ENCODE assay signal across 27 mouse cellular contexts in the genomic region with DNA sequence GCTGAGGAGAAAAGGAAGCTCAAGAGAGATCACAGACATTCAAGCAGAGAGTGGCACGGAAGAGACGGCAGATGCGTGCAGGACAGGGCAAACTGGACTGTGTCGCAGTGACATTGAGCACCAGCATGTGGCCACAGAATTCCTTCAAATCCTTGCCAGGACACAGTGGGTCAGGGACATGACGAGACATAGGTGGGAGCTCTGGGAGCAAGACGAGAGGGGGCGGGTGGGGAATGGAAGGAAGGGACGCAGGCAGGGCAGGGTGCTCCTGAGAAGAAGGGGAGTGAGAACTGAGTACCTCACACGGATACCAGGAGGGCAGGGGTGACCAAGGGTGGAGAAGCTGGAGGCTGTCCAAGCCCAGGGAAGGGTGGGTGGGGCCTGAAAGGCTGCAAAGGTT.
DNase-seq lines count a peak whose midpoint lies in the region; ATAC-seq and TF ChIP-seq lines count a peak whose summit lies in the region.
"Had no signal": no experiment of that assay in that cellular context is flagged by ENCODE, and none has a peak within 500 bp of the region (broad histone marks: within the 10 kb centered on the region; RNA-seq: fewer than 3 reads in every experiment).

No protein-coding gene starts in this region.

- 0 out of 2 replicates have a peak, but pooled peaks have one; percentile 17 for ATAC-seq in lung, embryonic 15.5 days (ENCODE audit: borderline replicate concordance, extremely low read depth, low FRiP score, low TSS enrichment)
- ATAC-seq in stomach, embryonic 15.5 days (ENCODE audit: insufficient read depth, low FRiP score, low read depth) = 0 out of 2 replicates have a peak, but pooled peaks have one; percentile 24
- no peak for ATAC-seq in stomach, postnatal 0 days (ENCODE audit: low FRiP score, low TSS enrichment)
- ATAC-seq: activated CD4-positive, CD25-positive, alpha-beta regulatory T cell, adult 4 months; CD4-positive, CD25-positive, alpha-beta regulatory T cell, adult 4 months; forebrain, embryonic 14.5 days; Patski had no signal

- no peak overlapping the region for H3K27ac ChIP-seq in lung, embryonic 15.5 days
- H3K27ac ChIP-seq in stomach, embryonic 15.5 days = no peak overlapping the region
- no peak overlapping the region for H3K27ac ChIP-seq in stomach, postnatal 0 days (replicated peaks)
- H3K27ac ChIP-seq in embryonic facial prominence, embryonic 10.5 days (replicated peaks) = 0 out of 2 replicates have a peak overlapping the region, but pooled peaks have one; percentile 30
- H3K27ac ChIP-seq: embryonic facial prominence, embryonic 13.5 days; embryonic facial prominence, embryonic 15.5 days; forebrain, embryonic 10.5 days; forebrain, embryonic 12.5 days had no signal

- no peaks in the 10 kb centered on the region for H3K9me3 ChIP-seq in lung, embryonic 15.5 days
- H3K9me3 ChIP-seq in stomach, embryonic 15.5 days = no peaks in the 10 kb centered on the region
- no peaks in the 10 kb centered on the region for H3K9me3 ChIP-seq in stomach, postnatal 0 days (ENCODE audit: control insufficient read depth, low read length)
- no peaks in the 10 kb centered on the region for H3K9me3 ChIP-seq in embryonic facial prominence, embryonic 10.5 days
- H3K9me3 ChIP-seq: embryonic facial prominence, embryonic 13.5 days; embryonic facial prominence, embryonic 15.5 days; forebrain, embryonic 10.5 days; forebrain, embryonic 12.5 days; G1E had no signal

- no peak overlapping the region for H3K4me2 ChIP-seq in lung, embryonic 15.5 days
- H3K4me2 ChIP-seq in stomach, embryonic 15.5 days = no peak overlapping the region
- no peak overlapping the region for H3K4me2 ChIP-seq in stomach, postnatal 0 days (replicated peaks; ENCODE audit: low read depth)
- H3K4me2 ChIP-seq: embryonic facial prominence, embryonic 13.5 days; embryonic facial prominence, embryonic 15.5 days; forebrain, embryonic 12.5 days had no signal

- peaks cover 10% of the 10 kb centered on the region; the same call in 1 of the 2 replicates for H3K4me1 ChIP-seq in lung, embryonic 15.5 days
- H3K4me1 ChIP-seq in stomach, embryonic 15.5 days = peaks cover 3% of the 10 kb centered on the region; the same call in 1 of the 2 replicates
- H3K4me1 ChIP-seq in stomach, postnatal 0 days (replicated peaks; ENCODE audit: control insufficient read depth, insufficient read depth) = no peaks in the 10 kb centered on the region
- H3K4me1 ChIP-seq in embryonic facial prominence, embryonic 10.5 days = peaks cover 69% of the 10 kb centered on the region
- H3K4me1 ChIP-seq: forebrain, embryonic 12.5 days had no signal

- peak; percentile 85 for DNase-seq in heart, adult 11 months
- no peak for DNase-seq in heart, adult 9 months (ENCODE audit: low spot score in 2 of 2)
- no peak for DNase-seq in lung, postnatal 10 days
- no peak for DNase-seq in stomach, postnatal 0 days (ENCODE audit: low spot score)
- no peak for DNase-seq in embryonic facial prominence, embryonic 10.5 days (ENCODE audit: low spot score)
- DNase-seq in right cerebral cortex, adult 18-20 months = no peak
- DNase-seq: adrenal gland, adult 8-10 months; adrenal gland, postnatal 14 days; adrenal gland, postnatal 36 days; B cell, adult 2 months; cerebellum, adult 11-12 months; cerebellum, adult 2 months; cerebellum, adult 9-10 months; cerebellum, postnatal 10 days; cerebellum, postnatal 25 days had no signal

- no peak overlapping the region for H3K9ac ChIP-seq in lung, embryonic 15.5 days
- H3K9ac ChIP-seq in stomach, embryonic 15.5 days = no peak overlapping the region
- H3K9ac ChIP-seq in stomach, postnatal 0 days (ENCODE audit: low read length) = no peak overlapping the region
- H3K9ac ChIP-seq: embryonic facial prominence, embryonic 13.5 days; embryonic facial prominence, embryonic 15.5 days; forebrain, embryonic 12.5 days had no signal

- TF ChIP-seq CTCF in stomach, postnatal 0 days (IDR thresholded peaks at IDR 0.05; ENCODE audit: low read depth) = no peak

- WGBS in lung, embryonic 15.5 days = 51% methylated on average over 9 of the region's 9 CpGs
- 75% methylated on average over 9 of the region's 9 CpGs for WGBS in stomach, embryonic 15.5 days
- WGBS in stomach, postnatal 0 days = 69% methylated on average over 9 of the region's 9 CpGs
- WGBS in embryonic facial prominence, embryonic 10.5 days = 84% methylated on average over 9 of the region's 9 CpGs

- no peak overlapping the region for H3K4me3 ChIP-seq in lung, embryonic 15.5 days
- H3K4me3 ChIP-seq in stomach, embryonic 15.5 days (replicated peaks) = no peak overlapping the region
- H3K4me3 ChIP-seq in stomach, postnatal 0 days (ENCODE audit: low read depth, low read length) = no peak overlapping the region
- H3K4me3 ChIP-seq in embryonic facial prominence, embryonic 10.5 days = no peak overlapping the region
- H3K4me3 ChIP-seq: embryonic facial prominence, embryonic 13.5 days; embryonic facial prominence, embryonic 15.5 days; erythroblast, embryonic 14.5 days; forebrain, embryonic 10.5 days; forebrain, embryonic 12.5 days had no signal

- H3K27me3 ChIP-seq in lung, embryonic 15.5 days = no peaks in the 10 kb centered on the region
- H3K27me3 ChIP-seq in stomach, embryonic 15.5 days (replicated peaks) = no peaks in the 10 kb centered on the region
- no peaks in the 10 kb centered on the region for H3K27me3 ChIP-seq in stomach, postnatal 0 days (ENCODE audit: control insufficient read depth, insufficient read depth, low read length)
- no peaks in the 10 kb centered on the region for H3K27me3 ChIP-seq in embryonic facial prominence, embryonic 10.5 days (replicated peaks; ENCODE audit: low read depth, poor library complexity, severe bottlenecking)
- H3K27me3 ChIP-seq: embryonic facial prominence, embryonic 15.5 days; Patski had no signal

- no peak for TF ChIP-seq EP300 in stomach, postnatal 0 days (optimal IDR thresholded peaks at IDR 0.05)

- H3K36me3 ChIP-seq in lung, embryonic 15.5 days = no peaks in the 10 kb centered on the region
- no peaks in the 10 kb centered on the region for H3K36me3 ChIP-seq in stomach, embryonic 15.5 days
- no peaks in the 10 kb centered on the region for H3K36me3 ChIP-seq in stomach, postnatal 0 days (ENCODE audit: control insufficient read depth, insufficient read depth, low read length)
- no peaks in the 10 kb centered on the region for H3K36me3 ChIP-seq in embryonic facial prominence, embryonic 10.5 days (replicated peaks)
- H3K36me3 ChIP-seq: embryonic facial prominence, embryonic 13.5 days; embryonic facial prominence, embryonic 15.5 days; forebrain, embryonic 10.5 days; forebrain, embryonic 12.5 days; G1E had no signal
